Mouse (Mus musculus) limb, embryonic 13.5 days (tissue): ENCODE measurements at regions not wholly inside any gene's neighbourhood (a gene's known extent, or its start where the extent isn't known, plus 50 kb on each side); places are given as distances from the start of the nearest gene placed in this dataset.

Experiments
- ATAC-seq: fragments of 200-750 bp; cut with Nextera tagmentation; 2 replicates; pipeline ENCODE4 v1.8.0; 2017; ENCODE audit warnings: low read depth, moderate number of reproducible peaks, moderate TSS enrichment; ENCODE audit not compliant: low FRiP score
- H3K27ac ChIP-seq: fragments of 300-500 bp; sonication (generic); 2 replicates; pipeline ENCODE4 v1.5.1; 2015; ENCODE audit warnings: inconsistent platforms, mild to moderate bottlenecking, moderate library complexity
- H3K27me3 ChIP-seq: fragments of 300-500 bp; sonication (generic); 2 replicates; pipeline ENCODE4 v1.6.1; 2015; ENCODE audit warnings: mild to moderate bottlenecking, inconsistent platforms
- H3K36me3 ChIP-seq: fragments of 300-500 bp; sonication (generic); 2 replicates; pipeline ENCODE4 v1.6.1; 2015; ENCODE audit warnings: inconsistent platforms, mild to moderate bottlenecking, moderate library complexity
- H3K4me1 ChIP-seq: fragments of 300-500 bp; sonication (generic); 2 replicates; pipeline ENCODE4 v1.6.1; 2015; ENCODE audit warnings: inconsistent platforms
- H3K4me2 ChIP-seq: fragments of 300-500 bp; sonication (generic); replicated peaks from 2 replicates; pipeline ENCODE4 v1.6.1; 2015; ENCODE audit warnings: inconsistent platforms, mild to moderate bottlenecking, moderate library complexity
- H3K4me3 ChIP-seq: fragments of 300-500 bp; sonication (generic); 2 replicates; pipeline ENCODE4 v1.5.1; 2015; ENCODE audit warnings: moderate library complexity, mild to moderate bottlenecking, inconsistent platforms
- H3K9ac ChIP-seq: fragments of 300-500 bp; sonication (generic); 2 replicates; pipeline ENCODE4 v1.6.1; 2015; ENCODE audit warnings: mild to moderate bottlenecking, inconsistent platforms
- H3K9me3 ChIP-seq: fragments of 300-500 bp; sonication (generic); 2 replicates; pipeline ENCODE4 v1.6.1; 2016; ENCODE audit warnings: inconsistent platforms
- WGBS: fragments of 180-500 bp; shearing (Covaris S2); methylation state at CpG from one replicate; pipeline ENCODE4 v1.1.7; 2015; 5-methylcytosine and 5-hydroxymethylcytosine counted together

DNA sequence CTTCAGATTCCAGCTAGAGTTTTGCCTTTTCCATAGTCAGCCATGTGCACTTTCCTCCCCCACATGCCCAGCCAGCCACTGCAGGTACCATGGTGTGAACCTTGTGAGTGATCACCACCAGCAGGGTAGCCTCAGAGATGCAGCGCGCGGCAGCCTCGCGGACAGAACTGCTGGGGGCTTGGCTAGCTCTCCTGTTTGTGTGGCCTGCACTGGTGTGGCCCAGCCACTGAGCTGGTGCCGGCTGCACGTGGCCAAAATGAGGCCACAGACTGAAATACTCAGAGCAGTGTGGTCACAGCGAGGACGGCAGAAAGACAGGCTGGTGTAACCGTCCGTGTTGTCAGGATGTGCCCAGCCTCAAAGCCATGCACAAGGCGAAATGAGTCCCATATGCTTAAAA, 197.4 kb downstream of the Smoc2 start:
- 41% methylated on average over 12 of the region's 12 CpGs for WGBS
- ATAC-seq, result no peak
- H3K4me1 ChIP-seq, result peaks cover 23% of the 10 kb centered on the region
- no peak overlapping the region for H3K4me3 ChIP-seq
- peak overlapping the region; percentile 55 for H3K27ac ChIP-seq
- H3K27me3 ChIP-seq, result peaks cover 18% of the 10 kb centered on the region
- H3K36me3 ChIP-seq, result no peaks in the 10 kb centered on the region
- H3K9ac ChIP-seq, result no peak overlapping the region
- H3K4me2 ChIP-seq, result peak overlapping the region; percentile 30; the same call in 1 of the 2 replicates
- no peaks in the 10 kb centered on the region for H3K9me3 ChIP-seq

DNA sequence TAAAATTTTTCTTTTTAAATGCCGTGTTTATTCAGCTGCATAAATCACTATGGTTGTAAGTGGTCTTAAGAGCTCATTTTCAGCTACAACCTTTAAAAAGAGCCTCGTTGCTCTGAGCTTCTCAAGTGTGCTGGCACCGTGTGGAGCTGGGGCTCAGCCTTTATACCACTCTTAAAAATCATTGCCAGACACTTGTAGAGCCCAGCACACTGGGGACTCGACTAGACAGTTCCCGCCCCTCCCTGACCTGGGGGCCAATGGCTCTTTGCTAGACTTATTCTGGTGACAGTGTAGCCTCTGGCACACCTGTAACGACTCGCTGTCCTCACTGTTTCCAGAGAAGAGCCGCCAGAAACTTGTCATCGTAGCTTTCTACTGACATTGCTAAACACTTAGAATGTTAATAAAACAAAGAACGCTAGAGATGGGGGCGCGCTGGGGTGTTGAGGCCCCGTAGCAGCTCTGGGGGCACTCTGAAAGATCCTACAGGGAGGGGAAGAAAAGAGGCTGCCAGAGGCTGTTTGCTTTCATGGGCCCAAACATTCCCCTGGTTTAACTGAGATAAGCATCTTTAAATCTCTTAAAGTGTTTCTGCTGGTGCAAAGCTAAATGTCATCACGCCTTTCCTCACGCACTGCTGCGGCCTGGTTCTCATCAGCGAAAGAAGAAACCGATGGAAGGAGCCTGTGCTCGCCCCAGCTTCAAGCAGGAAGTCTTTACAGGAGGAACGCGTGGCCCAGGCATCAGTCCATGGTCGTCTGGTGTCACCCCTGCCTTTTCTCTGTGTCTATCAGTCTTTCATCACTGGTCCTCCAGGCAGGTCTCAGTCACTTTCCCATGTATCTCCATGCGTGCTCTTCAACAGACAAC, 196.7 kb downstream of the Smoc2 start:
- H3K27me3 ChIP-seq, result peaks cover 18% of the 10 kb centered on the region
- H3K9ac ChIP-seq, result 0 out of 2 replicates have a peak overlapping the region, but pooled peaks have one; percentile 31
- H3K4me1 ChIP-seq, result peaks cover 23% of the 10 kb centered on the region
- H3K27ac ChIP-seq, result peak overlapping the region; percentile 55; the same call in 1 of the 2 replicates
- H3K4me2 ChIP-seq, result peak overlapping the region; percentile 30
- no peaks in the 10 kb centered on the region for H3K36me3 ChIP-seq
- WGBS, result 11% methylated on average over 23 of the region's 23 CpGs
- no peaks in the 10 kb centered on the region for H3K9me3 ChIP-seq
- no peak overlapping the region; the same call in 1 of the 2 replicates for H3K4me3 ChIP-seq
- ATAC-seq, result peak; percentile 70

DNA sequence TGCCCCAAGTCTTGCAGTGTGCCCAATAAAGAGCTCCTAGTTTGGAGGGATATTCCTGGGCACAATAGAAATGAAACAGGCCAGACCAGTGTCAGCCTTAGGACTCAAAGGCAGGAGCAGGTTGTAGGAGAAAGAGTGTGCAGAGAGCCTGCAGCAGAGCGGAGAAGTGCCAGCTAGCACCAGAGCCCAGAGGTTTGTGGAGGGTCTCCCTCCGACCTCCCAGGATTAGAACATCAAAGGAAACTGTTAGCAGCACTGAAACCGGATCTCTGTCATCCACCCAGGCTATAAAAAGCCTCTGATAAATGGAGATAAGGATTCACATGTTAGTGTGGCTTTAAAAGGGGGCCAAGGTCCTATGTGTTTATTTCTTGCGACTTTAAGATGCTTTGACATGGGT, 196.0 kb downstream of the Smoc2 start:
- Histone ChIP-seq H3K36me3 (no peaks in the 10 kb centered on the region), H3K9me3 (no peaks in the 10 kb centered on the region), H3K4me3 (no peak overlapping the region), H3K4me2 (no peak overlapping the region), H3K9ac (no peak overlapping the region), H3K4me1 (peaks cover 23% of the 10 kb centered on the region), H3K27me3 (peaks cover 18% of the 10 kb centered on the region), H3K27ac (no peak overlapping the region)
- 9% methylated on average over 4 of the region's 4 CpGs for WGBS
- ATAC-seq, result no peak

DNA sequence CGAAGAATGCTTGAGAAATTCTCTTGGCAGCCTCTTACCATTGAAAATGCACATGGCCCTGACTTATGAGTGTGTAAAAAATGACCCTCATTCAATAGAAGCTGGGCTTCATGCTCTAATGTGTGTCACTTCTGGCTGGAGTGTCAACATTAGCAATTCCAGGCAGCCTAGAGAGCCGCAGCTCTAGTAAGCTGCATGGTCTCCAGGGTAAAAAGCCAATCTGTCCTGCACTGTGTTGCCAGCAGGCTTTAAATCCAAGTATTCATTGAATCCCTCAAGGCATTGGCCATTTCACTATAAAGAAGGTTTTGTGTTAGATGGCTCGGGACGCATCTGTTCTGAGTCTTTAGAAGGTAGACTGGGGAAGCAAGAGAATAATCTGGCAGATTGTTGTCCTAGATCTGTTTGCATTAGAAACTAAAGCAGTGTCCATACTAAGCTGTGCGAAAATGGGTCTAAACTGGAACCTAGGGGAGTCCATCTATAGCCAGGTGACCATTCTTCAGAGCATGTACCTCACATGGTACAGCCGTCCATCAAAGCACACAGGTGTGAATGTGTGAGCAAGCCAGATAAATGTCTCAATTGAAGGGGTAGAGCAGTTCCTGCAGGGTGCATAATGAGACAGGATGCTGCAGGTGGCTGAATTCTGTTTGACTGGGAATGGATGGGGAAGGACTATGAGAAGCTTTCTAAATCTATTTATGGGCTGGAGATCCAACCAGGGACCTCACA, 189.6 kb downstream of the Smoc2 start:
- H3K9me3 ChIP-seq, result no peaks in the 10 kb centered on the region
- H3K4me3 ChIP-seq, result no peak overlapping the region
- H3K36me3 ChIP-seq, result no peaks in the 10 kb centered on the region
- H3K4me1 ChIP-seq, result peaks cover 36% of the 10 kb centered on the region
- ATAC-seq, result peak; percentile 69
- H3K4me2 ChIP-seq, result no peak overlapping the region
- H3K27me3 ChIP-seq, result 0 out of 2 replicates have a peak, but pooled peaks cover under 1% of the 10 kb centered on the region
- WGBS, result 44% methylated on average over 6 of the region's 6 CpGs
- no peak overlapping the region for H3K27ac ChIP-seq
- H3K9ac ChIP-seq, result no peak overlapping the region

DNA sequence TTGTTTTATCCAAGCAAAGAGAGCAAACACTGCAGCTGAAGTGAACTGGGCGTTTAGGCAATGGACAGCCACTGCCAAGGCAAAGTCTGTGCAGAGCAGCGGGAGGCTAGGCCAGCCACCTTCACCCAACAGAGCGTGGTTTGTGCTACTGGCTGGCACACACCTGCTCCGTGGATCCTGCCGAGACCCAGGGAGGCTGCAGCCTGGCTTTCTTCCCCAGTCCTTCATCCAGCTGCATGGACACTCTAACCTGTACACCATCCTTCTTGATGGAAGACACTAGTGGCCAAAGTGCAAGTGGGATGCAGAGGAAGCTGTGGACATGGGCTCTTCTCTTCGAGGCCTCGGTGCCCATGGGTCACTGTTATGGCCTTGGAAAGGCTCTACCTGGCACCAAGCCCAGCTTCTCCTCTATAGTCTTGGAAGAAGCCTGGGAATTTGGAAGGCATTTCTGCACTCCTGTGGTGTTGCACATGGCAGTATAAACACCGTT, 176.0 kb downstream of the Smoc2 start:
- Histone ChIP-seq H3K4me3 (no peak overlapping the region), H3K27ac (peak overlapping the region; percentile 52), H3K36me3 (no peaks in the 10 kb centered on the region), H3K4me2 (peak overlapping the region; percentile 17; the same call in 1 of the 2 replicates), H3K9ac (no peak overlapping the region), H3K9me3 (no peaks in the 10 kb centered on the region), H3K27me3 (no peaks in the 10 kb centered on the region), H3K4me1 (peaks cover 21% of the 10 kb centered on the region)
- ATAC-seq, result peak; percentile 48; the same call in 1 of the 2 replicates
- WGBS, result 42% methylated on average over 8 of the region's 8 CpGs
